Mouse (Mus musculus): ENCODE data around the gene Cenpe. TPM values are rescaled to one million over a fixed set of nuclear protein-coding genes. Genes with fewer than 3 reads are reported as not detected.

The Cenpe gene
- total and polyA plus RNA-seq, 3 experiments, result 0.18 to 0.84 (median 0.84) TPM

- intact Hi-C loops (cut with DNase I), result no loop called here
- Histone ChIP-seq H3K4me3 (no peak overlapping the region), H3K36me3 (ENCODE audit: control insufficient read depth, insufficient read depth, low read length) (no peaks in the 10 kb centered on the region), H3K79me2 (replicated peaks; ENCODE audit: control insufficient read depth, insufficient read depth, low read length) (no peaks in the 10 kb centered on the region), H3K4me1 (ENCODE audit: control insufficient read depth, insufficient read depth, low read length) (no peaks in the 10 kb centered on the region; the same call in 1 of the 2 replicates), H3K27ac (no peak overlapping the region), H3K27me3 (ENCODE audit: control insufficient read depth, insufficient read depth, low read length) (no peaks in the 10 kb centered on the region), H3K9ac (ENCODE audit: low read depth, low read length) (no peak overlapping the region)
- TF ChIP-seq EP300 (IDR thresholded peaks at IDR 0.05; ENCODE audit: insufficient read depth, low read depth, low read length), result no peak
- TF ChIP-seq POLR2A (IDR thresholded peaks at IDR 0.05; ENCODE audit: insufficient read depth, low read depth, low read length), result no peak
- TF ChIP-seq CTCF (IDR thresholded peaks at IDR 0.05), result no peak
- WGBS, result 95% methylated on average over 1 of the region's 1 CpGs
- no peak for DNase-seq
Observed at GRCm38 (mm10) chr3:135295559-135295958, 83.2 kb downstream of the Cenpe start.

DNA sequence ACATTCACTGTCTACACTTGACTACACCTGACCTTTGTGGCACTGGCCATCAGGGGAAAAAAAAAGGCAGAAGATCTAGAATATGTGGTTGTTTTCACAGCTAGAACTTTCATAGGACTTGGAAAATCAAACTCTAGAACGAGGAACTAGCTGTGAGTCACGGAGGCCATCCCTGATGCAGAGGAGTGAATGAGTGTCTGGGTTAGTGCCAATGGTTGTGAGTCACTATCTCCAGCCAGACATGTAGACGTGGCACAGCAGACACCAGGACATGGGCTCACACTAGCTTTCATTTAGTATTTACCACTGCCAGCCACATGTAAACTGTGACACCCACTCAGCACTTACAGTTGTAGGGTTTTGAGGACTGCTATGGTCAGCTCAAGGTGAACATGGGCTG is 86.2 kb downstream of the Cenpe start:
- TF ChIP-seq POLR2A (IDR thresholded peaks at IDR 0.05; ENCODE audit: insufficient read depth, low read depth, low read length) (no peak), CTCF (IDR thresholded peaks at IDR 0.05) (no peak), EP300 (IDR thresholded peaks at IDR 0.05; ENCODE audit: insufficient read depth, low read depth, low read length) (no peak)
- no peaks in the 10 kb centered on the region for H3K27me3 ChIP-seq (ENCODE audit: control insufficient read depth, insufficient read depth, low read length)
- no peak overlapping the region for H3K9ac ChIP-seq (ENCODE audit: low read depth, low read length)
- H3K4me3 ChIP-seq, result no peak overlapping the region
- peak in 1 of 2 experiments; percentile 14 for DNase-seq
- no peak overlapping the region for H3K27ac ChIP-seq
- no peaks in the 10 kb centered on the region for H3K79me2 ChIP-seq (replicated peaks; ENCODE audit: control insufficient read depth, insufficient read depth, low read length)
- 34% methylated on average over 3 of the region's 3 CpGs for WGBS
- intact Hi-C loops (cut with DNase I), result no loop called here
- no peaks in the 10 kb centered on the region; the same call in 1 of the 2 replicates for H3K4me1 ChIP-seq (ENCODE audit: control insufficient read depth, insufficient read depth, low read length)
- no peaks in the 10 kb centered on the region for H3K36me3 ChIP-seq (ENCODE audit: control insufficient read depth, insufficient read depth, low read length)

GRCm38 (mm10) chr3:135300081-135300480 is 87.7 kb downstream of the Cenpe start:
- WGBS, result 59% methylated on average over 6 of the region's 6 CpGs
- DNase-seq, result no peak
- TF ChIP-seq EP300 (IDR thresholded peaks at IDR 0.05; ENCODE audit: insufficient read depth, low read depth, low read length) (no peak), POLR2A (IDR thresholded peaks at IDR 0.05; ENCODE audit: insufficient read depth, low read depth, low read length) (no peak), CTCF (IDR thresholded peaks at IDR 0.05) (no peak)

DNA sequence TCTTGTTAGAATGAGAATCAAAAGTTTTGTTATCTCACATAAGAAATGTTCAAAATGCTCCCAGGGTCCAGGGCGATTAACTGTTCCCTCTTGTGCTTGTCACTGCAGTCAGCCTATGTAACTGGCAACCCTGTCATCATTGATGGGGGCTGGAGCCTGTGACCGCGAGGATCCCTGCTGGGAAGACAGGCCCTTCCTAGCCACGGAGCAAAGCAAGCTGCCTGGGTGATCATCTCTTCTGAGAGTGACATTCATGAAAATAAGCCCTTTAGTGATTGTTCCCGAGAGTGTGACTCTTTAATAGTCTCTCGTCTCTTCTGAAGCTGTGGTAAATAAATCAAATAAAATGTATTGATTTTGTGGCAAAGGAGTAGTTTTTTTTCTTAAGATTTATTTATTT is 91.7 kb downstream of the Cenpe start:
- intact Hi-C loops (cut with DNase I), result no loop called here
- Histone ChIP-seq H3K36me3 (ENCODE audit: control insufficient read depth, insufficient read depth, low read length) (no peaks in the 10 kb centered on the region), H3K9ac (ENCODE audit: low read depth, low read length) (no peak overlapping the region), H3K79me2 (replicated peaks; ENCODE audit: control insufficient read depth, insufficient read depth, low read length) (no peaks in the 10 kb centered on the region), H3K4me1 (ENCODE audit: control insufficient read depth, insufficient read depth, low read length) (no peaks in the 10 kb centered on the region), H3K27me3 (ENCODE audit: control insufficient read depth, insufficient read depth, low read length) (no peaks in the 10 kb centered on the region), H3K4me3 (no peak overlapping the region), H3K27ac (no peak overlapping the region)
- TF ChIP-seq CTCF (IDR thresholded peaks at IDR 0.05) (no peak), POLR2A (IDR thresholded peaks at IDR 0.05; ENCODE audit: insufficient read depth, low read depth, low read length) (no peak), EP300 (IDR thresholded peaks at IDR 0.05; ENCODE audit: insufficient read depth, low read depth, low read length) (no peak)
- 69% methylated on average over 6 of the region's 6 CpGs for WGBS
- DNase-seq, result no peak

More at GRCm38 (mm10) chr3:135300081-135300480, 87.7 kb downstream of the Cenpe start:
- intact Hi-C loops (cut with DNase I), result no loop called here
- H3K27me3 ChIP-seq (ENCODE audit: control insufficient read depth, insufficient read depth, low read length), result no peaks in the 10 kb centered on the region
- no peak overlapping the region for H3K9ac ChIP-seq (ENCODE audit: low read depth, low read length)
- H3K27ac ChIP-seq, result no peak overlapping the region
- no peaks in the 10 kb centered on the region for H3K36me3 ChIP-seq (ENCODE audit: control insufficient read depth, insufficient read depth, low read length)
- H3K79me2 ChIP-seq (replicated peaks; ENCODE audit: control insufficient read depth, insufficient read depth, low read length), result no peaks in the 10 kb centered on the region
- no peaks in the 10 kb centered on the region; the same call in 1 of the 2 replicates for H3K4me1 ChIP-seq (ENCODE audit: control insufficient read depth, insufficient read depth, low read length)
- no peak overlapping the region for H3K4me3 ChIP-seq

DNA sequence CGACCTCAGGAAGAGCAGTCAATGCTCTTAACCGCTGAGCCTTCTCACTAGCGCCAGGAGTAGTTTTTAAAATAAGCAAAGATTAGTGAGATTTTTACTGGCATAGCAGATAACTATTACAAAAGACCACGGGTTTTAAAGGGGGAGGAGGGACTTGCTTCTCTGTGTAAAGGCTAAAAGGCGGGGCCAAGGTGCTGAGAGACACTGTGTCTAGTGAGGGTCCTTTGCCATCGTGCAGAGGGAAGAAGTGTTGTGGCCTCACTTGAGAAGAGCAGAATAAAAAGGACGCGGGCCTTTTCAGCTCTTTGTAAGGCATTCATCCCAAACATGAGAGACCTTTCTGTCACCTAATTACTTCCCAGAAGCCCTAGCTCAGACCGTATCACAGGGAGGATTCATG is 92.2 kb downstream of the Cenpe start:
- H3K4me3 ChIP-seq, result no peak overlapping the region
- H3K4me1 ChIP-seq (ENCODE audit: control insufficient read depth, insufficient read depth, low read length), result no peaks in the 10 kb centered on the region
- H3K36me3 ChIP-seq (ENCODE audit: control insufficient read depth, insufficient read depth, low read length), result no peaks in the 10 kb centered on the region
- no peak for TF ChIP-seq EP300 (IDR thresholded peaks at IDR 0.05; ENCODE audit: insufficient read depth, low read depth, low read length)
- TF ChIP-seq POLR2A (IDR thresholded peaks at IDR 0.05; ENCODE audit: insufficient read depth, low read depth, low read length), result no peak
- no peak for TF ChIP-seq CTCF (IDR thresholded peaks at IDR 0.05)
- H3K9ac ChIP-seq (ENCODE audit: low read depth, low read length), result no peak overlapping the region
- intact Hi-C loops (cut with DNase I), result no loop called here
- no peaks in the 10 kb centered on the region for H3K27me3 ChIP-seq (ENCODE audit: control insufficient read depth, insufficient read depth, low read length)
- WGBS, result 55% methylated on average over 9 of the region's 9 CpGs
- DNase-seq, result no peak
- H3K27ac ChIP-seq, result no peak overlapping the region
- no peaks in the 10 kb centered on the region for H3K79me2 ChIP-seq (replicated peaks; ENCODE audit: control insufficient read depth, insufficient read depth, low read length)

DNA sequence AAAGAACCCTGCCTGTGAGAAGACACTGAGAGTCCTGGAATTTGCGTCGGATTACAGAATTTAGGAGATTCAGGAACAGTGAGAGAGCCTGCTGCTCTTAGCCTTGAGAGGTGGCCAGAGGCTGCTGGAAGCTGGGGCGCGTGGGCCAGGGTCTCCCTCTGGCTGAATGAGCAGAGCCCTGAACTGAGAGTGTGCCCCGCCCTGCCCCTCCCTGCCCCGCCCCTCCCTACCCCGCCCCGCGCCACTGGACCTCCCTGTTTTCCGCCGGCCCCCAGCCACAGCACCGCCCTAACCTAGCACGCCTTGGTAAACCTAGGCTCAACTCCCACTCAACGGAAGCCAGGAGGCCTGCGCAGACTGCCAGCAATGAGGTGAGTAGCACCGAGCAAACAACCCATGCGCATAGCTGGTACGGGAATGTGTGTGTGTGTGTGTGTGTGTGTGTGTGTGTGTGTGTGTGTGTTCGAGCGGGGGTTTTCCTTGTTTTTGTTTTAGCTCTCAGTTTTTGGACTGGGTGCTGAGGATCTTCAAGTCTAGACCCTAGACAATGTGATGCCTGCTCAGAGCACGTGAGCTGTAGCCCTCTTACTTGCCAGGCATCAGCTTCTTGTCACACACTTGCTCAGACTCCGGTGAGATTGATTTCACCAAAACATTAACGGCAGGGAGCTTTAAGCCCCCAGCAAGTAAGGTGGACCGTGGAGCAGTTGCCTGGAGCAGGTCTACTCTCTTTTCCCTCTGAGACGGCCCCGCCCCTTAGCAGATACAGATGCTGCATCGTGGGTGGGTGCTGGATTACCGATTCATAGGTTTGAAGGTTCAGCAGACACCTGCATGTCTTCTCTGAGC is 95.3 kb downstream of the Cenpe start, which contains the start of gene Slc9b2:
Gene Slc9b2, plus strand, starts transcription at position 290 of the 849 bp plus-strand sequence.
- Histone ChIP-seq H3K36me3 (ENCODE audit: control insufficient read depth, insufficient read depth, low read length) (no peaks in the 10 kb centered on the region), H3K9ac (ENCODE audit: low read depth, low read length) (no peak within 1 kb of the TSS), H3K27me3 (ENCODE audit: control insufficient read depth, insufficient read depth, low read length) (no peaks in the 10 kb centered on the region), H3K4me3 (no peak within 1 kb of the TSS), H3K4me1 (ENCODE audit: control insufficient read depth, insufficient read depth, low read length) (no peaks in the 10 kb centered on the region), H3K79me2 (replicated peaks; ENCODE audit: control insufficient read depth, insufficient read depth, low read length) (no peaks in the 10 kb centered on the region), H3K27ac (no peak within 1 kb of the TSS)
- 13% methylated on average over 28 of the region's 28 CpGs for WGBS
- TF ChIP-seq EP300 (IDR thresholded peaks at IDR 0.05; ENCODE audit: insufficient read depth, low read depth, low read length), result no peak
- no peak for TF ChIP-seq CTCF (IDR thresholded peaks at IDR 0.05)
- no peak for TF ChIP-seq POLR2A (IDR thresholded peaks at IDR 0.05; ENCODE audit: insufficient read depth, low read depth, low read length)
- no peak for DNase-seq
- intact Hi-C loops (cut with DNase I), result no loop called here

All from heart, adult 2 months (tissue).